Mouse (Mus musculus): ENCODE data around the gene Hist1h2ae. TPM values are rescaled to one million over a fixed set of nuclear protein-coding genes. Genes with fewer than 3 reads are reported as not detected.
"Not testable (repeated sequence)": the region's sequence is repeated elsewhere in the genome, so short reads cannot be mapped to it uniquely, and the experiment has no call there.

Hist1h2ae gene
- polyA plus RNA-seq, 1 experiment, result 26.0 TPM

GRCm38 (mm10) chr13:23572218-23573033, 1.4 kb upstream of the Hist1h2ae start:
- no peak for TF ChIP-seq GATA1 (IDR thresholded peaks at IDR 0.05; ENCODE audit: low read length)

GRCm38 (mm10) chr13:23564482-23564881, 6.5 kb downstream of the Hist1h2ae start:
- TF ChIP-seq GATA1 (IDR thresholded peaks at IDR 0.05; ENCODE audit: low read length), result no peak

- no peak for TF ChIP-seq GATA1 (IDR thresholded peaks at IDR 0.05; ENCODE audit: low read length)
These were observed 8.1 kb downstream of the Hist1h2ae start for GRCm38 (mm10) chr13:23562699-23563462.

GRCm38 (mm10) chr13:23561883-23562659, 8.9 kb downstream of the Hist1h2ae start, which contains the start of gene Hist1h3e:
Hist1h3e (minus strand) TSS chr13:23562369.
- not testable (repeated sequence) for TF ChIP-seq GATA1 (IDR thresholded peaks at IDR 0.05; ENCODE audit: low read length)

- TF ChIP-seq GATA1 (IDR thresholded peaks at IDR 0.05; ENCODE audit: low read length), result no peak
These were observed 14.1 kb downstream of the Hist1h2ae start for GRCm38 (mm10) chr13:23556906-23557305.

GRCm38 (mm10) chr13:23555839-23556416, 15.1 kb downstream of the Hist1h2ae start:
- TF ChIP-seq GATA1 (IDR thresholded peaks at IDR 0.05; ENCODE audit: low read length), result no peak

GRCm38 (mm10) chr13:23554925-23555838, 15.8 kb downstream of the Hist1h2ae start:
- no peak for TF ChIP-seq GATA1 (IDR thresholded peaks at IDR 0.05; ENCODE audit: low read length)

GRCm38 (mm10) chr13:23554393-23554792, 16.6 kb downstream of the Hist1h2ae start:
- TF ChIP-seq GATA1 (IDR thresholded peaks at IDR 0.05; ENCODE audit: low read length), result no peak

- no peak for TF ChIP-seq GATA1 (IDR thresholded peaks at IDR 0.05; ENCODE audit: low read length)
These were observed 18.1 kb downstream of the Hist1h2ae start, which contains the start of gene Hist1h1d for GRCm38 (mm10) chr13:23552962-23553361. Hist1h1d (plus strand) TSS chr13:23553262.

- no peak for TF ChIP-seq GATA1 (IDR thresholded peaks at IDR 0.05; ENCODE audit: low read length)
These were observed 18.8 kb downstream of the Hist1h2ae start for GRCm38 (mm10) chr13:23551931-23552914.

- TF ChIP-seq GATA1 (IDR thresholded peaks at IDR 0.05; ENCODE audit: low read length), result not testable (repeated sequence)
These were observed 19.7 kb downstream of the Hist1h2ae start, which contains the start of gene Hist1h4f for GRCm38 (mm10) chr13:23551146-23551834. Hist1h4f (minus strand) TSS chr13:23551648.

- TF ChIP-seq GATA1 (IDR thresholded peaks at IDR 0.05; ENCODE audit: low read length), result no peak
These were observed 20.3 kb downstream of the Hist1h2ae start for GRCm38 (mm10) chr13:23550761-23551145.
